Mouse (Mus musculus) 416B (cell line): ENCODE measurements at regions not wholly inside any gene's neighbourhood (a gene's known extent, or its start where the extent isn't known, plus 50 kb on each side); places are given as distances from the start of the nearest gene placed in this dataset.
A peak's percentile ranks its signal among the peaks of the same experiment; 100 is the strongest.

Source experiments
- DNase-seq: peaks from one replicate; pipeline ENCODE4 v3.0.0; 2011; ENCODE audit warnings: low read depth

DNA sequence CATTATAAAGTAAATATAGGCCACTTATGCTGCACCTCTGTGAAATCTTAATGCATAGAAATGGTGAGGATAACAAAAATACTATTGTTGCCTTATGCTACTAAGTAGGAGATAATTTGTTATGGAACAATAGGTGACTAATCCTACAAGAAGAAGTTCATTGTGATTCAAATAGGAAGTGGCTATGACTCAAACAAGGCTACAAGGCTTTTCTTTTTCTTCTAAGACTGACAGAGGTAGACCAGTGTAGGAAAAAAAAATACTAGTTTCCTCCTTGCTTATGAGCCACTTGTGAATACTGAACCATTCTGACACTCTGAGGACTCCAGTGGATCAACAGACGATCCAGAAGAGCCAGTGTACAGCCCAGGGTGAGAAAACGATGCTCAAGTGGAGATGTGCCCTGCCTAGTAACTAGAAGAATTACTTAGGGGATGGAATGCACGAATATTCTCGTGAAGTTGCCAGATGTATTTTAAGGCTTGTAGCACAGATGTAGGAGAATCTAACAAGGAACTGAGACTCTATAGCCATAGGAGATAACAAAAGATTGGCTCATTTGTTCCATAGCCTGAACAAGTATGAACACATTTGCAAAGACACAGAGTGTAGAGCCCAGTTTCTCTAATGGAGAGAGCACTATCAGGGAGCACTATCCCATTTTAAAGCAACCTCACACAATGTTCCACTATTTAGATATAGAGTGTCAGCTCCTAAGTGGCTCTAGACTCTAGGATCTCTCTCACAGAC is 60.3 kb downstream of the Fzd1 start:
- peak; percentile 10 for DNase-seq

DNA sequence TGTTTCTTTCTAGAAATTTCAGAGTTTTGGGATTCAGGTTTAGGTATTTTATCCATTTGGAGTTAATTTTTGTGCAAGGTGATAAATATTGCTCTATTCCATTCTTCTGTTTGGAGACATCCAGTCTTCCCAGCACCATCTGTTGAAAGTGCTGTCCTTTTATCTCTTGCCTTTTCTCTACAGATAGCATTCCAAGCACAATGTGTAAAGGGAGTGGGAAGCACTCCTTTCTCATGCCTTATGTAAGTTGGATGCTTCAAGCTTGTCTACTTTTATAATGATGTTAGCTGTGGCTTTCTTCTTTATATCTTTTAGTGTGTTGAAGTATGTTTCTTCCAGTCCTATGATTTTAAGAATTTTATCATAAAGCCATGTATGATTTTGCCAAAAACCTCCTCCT is 61.1 kb downstream of the Fzd1 start:
- DNase-seq, result no peak

DNA sequence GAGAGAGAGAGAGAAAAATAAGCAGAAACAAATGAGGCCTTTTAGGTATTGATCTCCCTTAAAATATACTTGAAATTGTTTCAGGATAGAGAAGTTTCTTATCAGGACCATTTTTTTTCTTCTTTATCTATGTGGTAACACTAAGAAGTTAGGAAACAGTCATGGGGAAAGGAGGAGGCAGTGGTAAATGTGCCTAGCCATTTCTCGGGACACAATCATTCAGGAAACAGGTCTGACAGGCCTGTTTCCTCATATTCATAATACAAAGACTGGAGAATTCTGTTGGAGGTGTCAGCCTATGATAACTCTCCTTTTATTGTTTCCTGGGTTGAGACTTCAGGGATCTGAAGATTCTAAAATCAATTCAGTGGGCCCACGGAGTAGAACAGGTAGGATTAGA is 68.7 kb downstream of the Fzd1 start:
- peak; percentile 29 for DNase-seq

DNA sequence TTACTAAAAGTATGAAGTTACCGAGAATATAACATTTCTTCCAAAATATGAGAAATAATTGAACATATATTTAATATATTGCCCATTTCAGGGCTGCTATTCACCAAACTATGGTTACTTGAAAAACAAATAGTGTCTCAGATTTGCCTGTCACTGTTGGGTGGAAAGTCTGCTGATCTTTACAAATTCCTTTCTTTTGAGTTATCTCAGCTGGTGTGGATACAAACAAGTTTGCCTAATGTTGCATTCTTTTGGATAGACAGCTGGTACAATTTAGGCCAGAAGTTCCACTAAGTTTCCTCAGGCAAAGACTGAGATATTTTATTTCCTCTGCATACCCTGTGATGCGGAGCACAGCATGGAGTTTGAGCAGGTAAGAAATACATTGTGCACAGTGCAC is 82.5 kb downstream of the Fzd1 start:
- DNase-seq, result no peak

DNA sequence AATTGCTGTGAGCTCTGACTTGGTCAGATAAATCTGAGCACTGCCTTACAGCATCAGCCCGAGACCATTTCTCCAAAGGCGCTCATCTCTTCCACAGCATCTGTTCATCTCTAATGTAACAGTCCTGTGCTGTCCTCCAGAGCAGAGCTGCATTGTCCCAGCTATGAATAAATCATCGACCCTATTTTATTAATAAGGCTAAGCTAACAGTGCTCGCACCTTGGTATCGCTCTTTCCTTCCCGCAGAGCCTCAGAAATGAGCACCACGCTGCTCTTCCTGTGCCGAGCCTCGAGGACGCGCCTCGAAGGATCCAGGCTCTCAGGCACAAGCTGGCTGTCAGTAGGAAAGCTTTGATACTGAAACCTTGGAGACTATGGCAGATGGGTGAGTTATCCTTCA is 91.5 kb downstream of the Fzd1 start:
- DNase-seq, result no peak

DNA sequence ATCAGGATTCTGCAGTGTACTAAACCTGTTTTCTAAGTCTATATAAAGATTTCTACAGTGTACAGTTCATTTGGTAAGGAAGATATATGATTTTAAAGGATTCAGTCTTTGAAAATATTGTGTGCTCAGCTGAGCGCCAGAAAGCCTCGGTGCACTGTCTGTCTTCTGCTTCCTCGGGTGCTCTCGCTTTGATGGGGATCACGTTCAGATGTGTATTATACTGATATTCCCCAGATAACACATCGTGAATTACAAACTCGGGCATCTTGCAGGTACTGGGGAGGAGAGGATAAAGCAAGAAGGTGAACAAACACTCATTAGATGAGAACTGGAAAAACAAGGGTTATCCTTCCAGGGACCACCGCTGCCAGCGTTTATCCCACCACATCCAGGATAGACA is 91.9 kb downstream of the Fzd1 start:
- DNase-seq, result no peak

DNA sequence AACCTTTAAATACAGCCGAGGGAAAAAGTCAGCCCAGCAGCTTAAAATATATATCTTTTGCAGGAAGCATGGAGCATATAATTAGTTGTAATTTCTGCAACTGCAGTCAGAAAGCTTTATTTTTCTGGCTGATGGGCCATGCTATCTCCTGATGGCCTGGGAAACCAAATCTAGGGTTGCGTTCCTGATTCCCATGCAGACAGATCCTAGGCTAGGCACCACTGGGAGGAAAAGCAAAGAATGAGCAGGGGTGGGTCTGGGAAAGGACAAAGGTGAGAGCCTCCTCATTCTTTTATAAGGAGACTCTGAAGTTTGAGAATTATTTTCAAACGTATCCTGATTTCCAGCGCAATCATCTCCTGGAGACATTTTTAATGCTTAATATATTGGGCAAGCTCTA is 92.9 kb downstream of the Fzd1 start:
- no peak for DNase-seq

DNA sequence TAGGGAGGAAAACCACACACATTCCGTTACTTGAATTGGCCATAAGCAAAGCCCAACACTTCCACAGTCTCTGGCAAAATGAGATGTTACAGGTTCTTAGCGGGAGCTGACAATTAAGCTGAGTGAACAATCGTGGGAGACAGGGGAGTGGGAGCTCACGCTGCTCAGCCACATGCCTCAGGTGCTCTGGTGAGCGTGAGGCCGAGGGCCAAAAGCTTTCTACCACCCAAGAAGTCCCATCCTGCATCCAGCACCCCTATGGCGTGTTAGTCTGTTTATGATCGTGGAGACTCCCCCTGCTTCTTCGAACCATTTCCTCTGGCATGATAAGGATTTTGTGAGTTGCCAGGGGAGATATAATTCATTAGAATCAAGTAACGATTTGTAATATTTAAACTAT is 93.3 kb downstream of the Fzd1 start:
- DNase-seq, result no peak

DNA sequence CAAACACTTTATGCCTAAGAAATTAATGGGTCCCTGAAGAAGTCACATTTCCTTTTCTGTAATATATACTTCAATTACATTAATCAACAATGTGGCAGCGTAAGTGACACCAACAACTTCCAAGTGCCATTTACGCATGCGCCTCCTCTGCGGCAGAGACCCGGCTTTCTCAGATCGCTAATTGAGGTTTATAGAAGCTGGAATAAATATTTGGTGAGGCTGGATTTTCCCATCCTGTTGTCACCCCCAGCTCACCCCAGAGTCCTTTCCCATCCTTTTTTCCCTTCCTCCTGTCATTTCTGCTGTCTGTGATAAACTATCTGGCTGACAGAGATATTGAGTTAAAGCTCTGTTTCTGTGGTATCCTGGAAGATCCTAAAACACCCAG is 95.6 kb downstream of the Fzd1 start:
- no peak for DNase-seq

DNA sequence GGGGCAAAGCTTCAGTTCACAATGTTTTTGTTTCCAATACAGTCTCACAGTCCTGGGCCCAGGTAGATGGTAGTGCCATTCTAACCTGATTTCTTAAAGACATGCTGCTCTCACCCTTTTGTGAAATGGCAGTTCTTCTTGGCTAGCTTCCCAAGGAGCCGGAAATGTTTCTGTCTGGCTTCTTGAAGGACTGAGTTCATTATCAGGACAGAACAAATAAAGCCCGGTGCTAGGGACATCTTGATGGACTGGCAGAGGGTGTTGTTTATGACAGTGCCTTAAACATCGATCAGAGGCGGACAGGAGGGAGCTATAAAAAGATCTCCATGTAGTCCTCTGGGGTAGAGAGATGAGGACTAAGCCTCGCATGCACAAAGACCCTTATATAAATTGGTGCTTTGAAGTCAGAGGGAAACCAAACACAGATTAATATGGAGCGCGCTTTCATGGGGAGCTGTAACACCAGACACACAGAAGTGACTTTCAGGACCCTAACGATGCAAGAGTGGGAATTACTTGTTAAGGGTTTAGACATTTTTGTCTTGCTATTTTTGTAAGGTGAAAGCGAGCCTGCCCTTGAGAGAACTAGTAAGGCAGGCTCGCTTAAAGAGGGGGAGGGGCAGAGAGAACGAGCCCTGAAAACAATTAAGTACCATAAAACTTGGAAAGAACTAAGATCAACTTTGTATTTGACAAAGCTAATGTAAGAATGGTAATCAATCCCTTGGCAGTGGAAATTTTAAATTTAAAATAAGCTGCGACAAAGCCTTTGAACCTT is 96.2 kb downstream of the Fzd1 start:
- no peak for DNase-seq

DNA sequence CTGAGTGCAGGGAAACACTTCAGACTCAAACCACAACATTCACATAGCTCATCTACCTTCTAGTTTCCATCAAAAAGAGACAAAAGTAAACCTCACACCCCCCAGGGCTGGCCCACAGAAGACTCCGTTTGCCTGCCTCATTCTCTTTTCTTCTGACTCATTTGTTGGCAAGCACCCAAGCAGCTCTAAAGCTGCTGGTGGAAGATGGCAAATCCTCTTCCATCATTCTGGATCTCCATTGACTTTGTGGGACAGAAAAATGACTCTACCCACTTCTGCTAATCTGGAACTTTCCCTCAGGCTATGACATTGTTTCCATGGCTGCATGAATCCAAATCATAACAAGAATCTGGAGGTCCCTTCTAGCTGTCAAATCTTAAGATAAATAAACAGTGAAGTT is 99.9 kb downstream of the Fzd1 start:
- DNase-seq, result no peak

DNA sequence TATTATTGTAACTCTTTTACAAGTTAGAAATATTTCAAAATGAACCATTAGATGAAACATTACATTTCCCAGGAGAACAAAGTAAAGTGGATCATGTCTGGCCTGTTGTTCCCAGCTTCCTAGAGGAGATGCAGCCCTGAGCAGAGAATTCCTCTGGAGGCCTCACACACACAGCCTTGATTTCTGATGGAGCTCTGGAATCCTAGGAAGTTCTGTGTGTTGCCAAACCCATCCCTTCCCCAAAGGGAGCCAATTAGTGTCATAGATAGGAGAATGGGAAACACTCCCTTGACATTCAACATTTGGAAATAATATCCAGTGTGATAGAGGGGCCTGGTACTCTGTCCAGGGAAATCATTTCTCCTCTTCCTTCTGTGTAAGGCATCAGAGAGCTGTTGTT is 103.6 kb downstream of the Fzd1 start:
- DNase-seq, result no peak

DNA sequence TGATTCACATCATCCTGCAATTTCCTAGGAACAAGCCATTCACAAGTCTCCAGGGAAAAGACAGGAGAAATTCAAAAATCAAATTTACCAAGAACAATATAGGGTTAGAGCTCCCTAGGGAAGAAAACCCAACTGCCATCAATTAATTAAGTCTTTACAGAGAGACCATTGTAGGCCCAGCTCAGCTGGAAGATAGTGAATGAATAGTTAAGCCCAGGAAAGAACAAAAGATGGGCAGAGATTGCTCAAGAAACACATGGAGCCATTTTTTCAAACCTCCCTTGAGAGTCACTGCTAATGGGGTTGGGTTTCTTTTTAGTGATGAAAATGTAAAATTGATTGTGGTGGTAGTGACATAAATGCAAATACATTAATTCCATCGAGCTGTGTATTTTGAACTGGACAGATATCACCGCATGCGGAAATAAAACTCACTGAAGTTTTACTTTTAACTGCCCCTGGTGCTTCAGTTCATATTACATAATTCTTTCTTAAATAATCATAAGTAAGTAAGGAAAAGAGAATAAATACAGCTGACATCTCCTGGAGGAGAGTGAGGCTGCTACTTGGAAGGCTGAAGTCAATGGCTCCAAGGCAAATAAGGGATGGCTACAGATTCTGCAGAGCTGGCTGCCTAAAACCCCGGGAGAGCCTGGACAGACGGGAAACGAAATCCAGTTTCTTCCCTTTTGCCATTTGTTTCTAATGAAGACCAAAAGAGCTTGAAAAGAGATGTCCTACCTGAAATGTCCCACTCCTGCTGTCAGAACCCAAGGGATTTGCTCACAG is 106.5 kb downstream of the Fzd1 start:
- no peak for DNase-seq

DNA sequence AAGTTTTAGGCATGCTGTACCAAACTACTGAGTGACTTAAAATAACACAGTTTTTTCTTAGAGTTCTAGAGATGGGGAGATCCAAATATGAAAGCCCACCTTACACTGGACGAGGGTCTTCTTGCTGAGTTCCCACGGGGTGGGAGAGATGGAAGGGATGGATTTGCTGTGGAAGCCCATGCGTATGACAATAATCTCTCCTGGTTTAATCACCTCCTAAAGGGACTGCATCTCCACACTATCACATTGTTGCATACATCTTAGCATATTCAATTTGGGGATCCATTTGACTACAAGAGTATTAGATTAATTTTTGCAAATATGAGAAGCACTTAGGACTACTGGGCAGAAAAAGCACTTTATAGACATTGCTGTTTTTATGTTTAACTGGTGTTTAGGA is 107.1 kb downstream of the Fzd1 start:
- DNase-seq, result no peak

DNA sequence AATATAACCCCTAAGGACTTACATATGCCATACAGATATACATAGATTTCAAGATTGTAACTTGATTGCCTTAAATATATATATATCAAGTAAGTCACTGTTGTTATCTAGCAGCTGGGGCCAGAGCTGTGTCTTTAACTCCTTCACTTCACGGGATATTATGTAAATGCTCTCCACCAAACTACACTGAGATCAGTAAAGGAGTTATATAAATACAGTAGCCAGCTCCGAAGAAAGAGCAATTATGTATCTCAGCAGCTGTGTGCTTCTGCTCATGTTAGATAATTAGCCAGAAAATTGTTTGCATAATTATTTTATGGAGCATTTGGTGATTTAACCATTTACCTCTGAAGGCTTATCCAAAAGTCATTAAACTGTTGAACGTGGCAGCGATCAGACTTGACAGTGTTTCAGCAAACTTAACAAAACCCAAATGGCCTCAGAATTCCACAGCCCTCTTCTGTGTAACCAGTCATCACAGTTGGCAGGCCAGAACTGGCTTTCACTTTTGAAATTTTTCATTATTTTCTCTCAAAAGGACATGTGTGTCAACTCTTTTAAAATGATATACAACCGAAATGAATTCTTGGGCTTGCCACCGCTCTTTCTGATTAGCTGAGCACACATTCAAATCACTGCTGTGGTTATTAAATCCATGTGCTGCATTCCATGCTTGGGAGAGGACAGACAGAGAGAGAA is 107.8 kb downstream of the Fzd1 start:
- no peak for DNase-seq

DNA sequence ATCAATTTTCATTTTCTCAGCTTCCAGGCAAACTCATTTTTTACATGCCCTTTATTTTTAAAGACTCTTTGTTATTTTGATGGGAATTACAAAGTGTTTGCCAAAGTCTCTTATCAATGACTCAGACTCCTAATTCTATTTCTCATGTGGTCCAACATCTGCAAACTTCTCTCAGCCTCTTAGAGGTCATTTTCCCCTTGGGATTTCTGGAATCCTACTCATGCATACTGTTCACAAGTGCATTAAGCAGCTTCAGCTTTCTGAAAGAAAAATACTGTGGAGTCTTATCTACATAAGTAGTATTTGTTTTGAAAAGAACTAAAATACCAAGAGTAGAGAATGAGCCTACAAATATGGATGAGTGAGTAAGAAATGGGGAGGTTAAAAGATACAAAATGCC is 116.8 kb downstream of the Fzd1 start:
- no peak for DNase-seq

DNA sequence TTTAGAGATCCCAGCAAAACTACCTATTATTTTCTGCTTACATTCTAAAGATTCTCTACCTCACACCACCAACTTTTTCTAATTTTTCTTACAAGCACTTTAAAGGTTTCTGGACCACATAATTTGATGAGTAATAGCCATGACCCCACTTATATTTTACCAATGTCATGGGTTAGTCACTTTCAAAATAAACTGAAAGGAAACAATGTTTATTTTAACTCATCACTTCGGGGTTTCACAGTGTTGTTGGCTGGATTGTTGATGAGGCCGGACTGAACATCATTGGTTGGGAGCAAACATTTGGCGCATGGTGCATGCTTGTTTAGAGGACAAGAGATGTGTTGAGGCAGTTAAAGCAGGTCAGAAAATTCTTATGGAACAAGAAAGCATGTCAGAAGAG is 124.1 kb downstream of the Fzd1 start:
- no peak for DNase-seq

DNA sequence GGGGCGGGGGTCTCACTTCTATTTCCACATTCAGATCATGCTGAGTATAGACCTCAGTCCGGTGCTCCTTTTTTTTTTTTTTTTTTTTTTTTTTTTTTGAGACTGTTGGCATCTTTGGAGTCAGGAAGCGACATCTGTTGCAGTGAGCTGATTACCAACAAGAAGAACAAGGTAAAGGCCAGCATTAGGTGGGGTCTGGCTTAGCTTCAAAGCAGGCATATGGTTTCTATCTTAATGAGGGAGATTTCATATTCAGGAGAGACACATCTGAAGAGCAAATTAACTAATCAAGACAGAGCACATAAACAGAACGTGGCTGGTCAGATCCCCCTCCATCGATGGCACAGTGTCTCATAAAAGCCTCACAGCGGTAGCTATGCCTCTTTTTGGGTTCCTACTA is 132.6 kb downstream of the Fzd1 start:
- DNase-seq, result no peak

DNA sequence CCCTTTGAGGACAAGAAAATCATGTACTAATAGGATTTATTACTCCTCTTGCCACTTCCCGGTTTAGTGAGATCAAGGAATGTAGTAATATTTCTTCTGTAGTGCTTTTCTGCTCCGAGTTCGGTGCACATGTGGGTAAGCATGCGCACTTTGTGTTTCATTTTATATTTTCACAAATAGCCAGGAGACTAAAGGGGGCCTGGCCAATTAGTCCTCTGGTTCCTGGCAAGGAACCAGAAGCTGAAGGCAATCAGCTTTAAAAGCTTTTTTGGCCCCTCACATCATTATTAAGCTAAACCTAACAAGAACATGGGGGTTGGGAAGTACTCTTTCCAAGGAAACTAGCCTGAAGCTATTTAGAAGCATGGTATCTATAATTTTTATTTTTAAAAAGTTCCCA is 134.2 kb downstream of the Fzd1 start:
- DNase-seq, result no peak

DNA sequence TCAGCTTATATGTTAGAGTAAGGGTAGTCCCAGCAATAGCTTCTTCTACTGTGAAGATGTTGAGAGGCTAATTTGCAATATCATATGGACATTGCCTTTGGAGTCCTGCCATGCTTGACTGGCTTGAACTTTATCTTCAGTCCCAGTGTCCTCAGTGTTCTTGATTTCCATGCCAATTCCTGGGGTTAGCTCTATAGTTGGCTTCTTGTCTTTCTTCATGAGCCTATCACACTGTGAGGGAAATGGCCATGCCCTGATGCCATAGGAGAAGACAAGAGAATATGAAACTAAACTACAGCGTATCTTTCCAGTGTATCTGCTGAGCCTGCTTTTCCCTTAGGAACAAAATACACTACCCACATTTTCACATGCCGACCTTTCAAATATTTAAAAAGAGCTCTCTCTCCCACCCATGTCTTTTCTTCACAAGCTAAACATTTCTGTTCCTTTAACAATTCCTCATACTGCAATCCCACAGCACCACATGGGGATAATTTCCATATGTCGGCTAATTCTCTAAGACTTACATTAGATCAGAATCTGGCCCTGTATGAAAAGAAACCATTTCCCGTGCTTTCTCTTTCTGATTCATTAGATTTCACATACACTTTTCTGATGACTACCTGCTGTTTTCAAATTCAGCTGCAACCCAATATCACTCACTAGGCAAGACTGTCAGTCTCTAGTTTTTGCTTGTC is 137.2 kb downstream of the Fzd1 start:
- DNase-seq, result no peak

DNA sequence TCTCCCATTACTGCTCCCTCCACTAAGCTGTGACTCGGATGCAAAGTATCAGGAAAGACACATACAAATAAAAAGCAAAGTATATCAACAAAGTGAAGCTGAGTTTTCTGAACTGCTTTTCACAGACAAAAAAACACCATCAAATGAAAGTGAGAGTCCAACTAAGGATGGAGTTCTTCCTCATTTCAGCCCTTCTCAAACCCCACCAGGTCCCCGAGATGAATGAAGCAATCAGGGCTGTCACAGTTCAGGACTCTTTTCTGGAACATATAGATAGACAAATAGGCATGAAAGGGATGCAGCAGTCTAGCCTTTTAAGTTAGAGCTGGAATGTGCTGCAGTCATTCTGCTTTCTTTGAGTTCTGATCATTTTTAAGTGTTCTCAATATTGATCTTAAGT is 142.6 kb downstream of the Fzd1 start:
- no peak for DNase-seq

DNA sequence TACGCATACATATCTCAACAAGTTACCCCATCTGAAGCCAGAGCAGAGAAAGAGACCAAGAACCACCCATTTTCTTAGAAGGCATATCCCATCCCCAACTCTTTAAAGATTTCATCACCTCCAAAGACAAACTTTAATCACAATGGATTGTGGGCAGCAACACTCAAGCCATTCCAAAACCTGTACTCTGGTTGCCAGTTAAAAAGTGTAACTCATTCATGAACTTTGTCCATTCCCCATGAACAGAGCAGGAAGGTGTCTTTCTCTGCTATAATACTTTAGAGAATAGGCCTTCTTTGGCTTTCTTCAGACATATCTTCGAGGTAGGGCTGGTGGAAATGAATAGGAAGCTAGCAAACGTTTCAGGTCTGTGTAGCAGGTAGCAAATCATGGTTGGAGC is 160.4 kb downstream of the Fzd1 start:
- DNase-seq, result no peak
